Mouse (Mus musculus): ENCODE measurements around the gene Zfp148. TPM values are rescaled to one million over a fixed set of nuclear protein-coding genes. Genes with fewer than 3 reads are reported as not detected.

Gene Zfp148
- polyA plus RNA-seq, 1 experiment from 2014 or later: 15.1 TPM

GRCm38 (mm10) chr16:33516807-33517565 is 136.3 kb downstream of the Zfp148 start, which contains the start of gene Slc12a8:
Slc12a8 (plus strand) TSS chr16:33517328.
- no peaks in the 10 kb centered on the region for H3K9me3 ChIP-seq (replicated peaks)
- peaks cover 20% of the 10 kb centered on the region; the same call in 1 of the 2 replicates for H3K27me3 ChIP-seq
- peak within 1 kb of the TSS; percentile 25 for H3K4me3 ChIP-seq (replicated peaks)
- WGBS (ENCODE audit: insufficient replicate concordance): 11% methylated on average over 27 of the region's 27 CpGs
- no peak within 1 kb of the TSS for H3K9ac ChIP-seq
- no peaks in the 10 kb centered on the region for H3K36me3 ChIP-seq
- no peak for ATAC-seq (ENCODE audit: low read depth)
- H3K27ac ChIP-seq: no peak within 1 kb of the TSS
- peak within 1 kb of the TSS; percentile 51 for H3K4me2 ChIP-seq
- DNase-seq: no peak
- H3K4me1 ChIP-seq (replicated peaks): 0 out of 2 replicates have a peak, but pooled peaks cover 5% of the 10 kb centered on the region

- Histone ChIP-seq H3K4me1 (replicated peaks) (0 out of 2 replicates have a peak, but pooled peaks cover 5% of the 10 kb centered on the region), H3K9ac (no peak overlapping the region), H3K4me3 (replicated peaks) (no peak overlapping the region), H3K4me2 (peak overlapping the region; percentile 51), H3K27me3 (peaks cover 20% of the 10 kb centered on the region; the same call in 1 of the 2 replicates), H3K9me3 (replicated peaks) (no peaks in the 10 kb centered on the region), H3K36me3 (no peaks in the 10 kb centered on the region), H3K27ac (no peak overlapping the region)
- ATAC-seq (ENCODE audit: low read depth) (no peak), DNase-seq (no peak)
- WGBS (ENCODE audit: insufficient replicate concordance): 33% methylated on average over 4 of the region's 4 CpGs
These were observed 137.0 kb downstream of the Zfp148 start for GRCm38 (mm10) chr16:33517627-33518026.

- Histone ChIP-seq H3K9ac (no peak overlapping the region), H3K4me1 (replicated peaks) (0 out of 2 replicates have a peak, but pooled peaks cover 5% of the 10 kb centered on the region), H3K9me3 (replicated peaks) (no peaks in the 10 kb centered on the region), H3K4me2 (no peak overlapping the region), H3K27me3 (peaks cover 20% of the 10 kb centered on the region; the same call in 1 of the 2 replicates), H3K27ac (no peak overlapping the region), H3K4me3 (replicated peaks) (no peak overlapping the region), H3K36me3 (no peaks in the 10 kb centered on the region)
- 49% methylated on average over 7 of the region's 7 CpGs for WGBS (ENCODE audit: insufficient replicate concordance)
- no peak for DNase-seq
- ATAC-seq (ENCODE audit: low read depth): no peak
These were observed 137.6 kb downstream of the Zfp148 start for GRCm38 (mm10) chr16:33518236-33518635.

- Histone ChIP-seq H3K4me1 (replicated peaks) (0 out of 2 replicates have a peak, but pooled peaks cover 5% of the 10 kb centered on the region), H3K27me3 (peaks cover 20% of the 10 kb centered on the region; the same call in 1 of the 2 replicates), H3K4me2 (no peak overlapping the region), H3K27ac (no peak overlapping the region), H3K9me3 (replicated peaks) (no peaks in the 10 kb centered on the region), H3K9ac (no peak overlapping the region), H3K36me3 (no peaks in the 10 kb centered on the region), H3K4me3 (replicated peaks) (no peak overlapping the region)
- 59% methylated on average over 6 of the region's 6 CpGs for WGBS (ENCODE audit: insufficient replicate concordance)
- ATAC-seq (ENCODE audit: low read depth) (no peak), DNase-seq (no peak)
These were observed 139.4 kb downstream of the Zfp148 start for GRCm38 (mm10) chr16:33519916-33520568.

GRCm38 (mm10) chr16:33522516-33522915 is 141.9 kb downstream of the Zfp148 start:
- DNase-seq: no peak
- no peak for ATAC-seq (ENCODE audit: low read depth)

GRCm38 (mm10) chr16:33523571-33523970 is 142.9 kb downstream of the Zfp148 start:
- no peak for ATAC-seq (ENCODE audit: low read depth)
- 72% methylated on average over 10 of the region's 10 CpGs for WGBS (ENCODE audit: insufficient replicate concordance)

More at GRCm38 (mm10) chr16:33522516-33522915, 141.9 kb downstream of the Zfp148 start:
- Histone ChIP-seq H3K4me1 (replicated peaks) (0 out of 2 replicates have a peak, but pooled peaks cover under 1% of the 10 kb centered on the region), H3K9me3 (replicated peaks) (no peaks in the 10 kb centered on the region), H3K27ac (no peak overlapping the region), H3K27me3 (peaks cover 7% of the 10 kb centered on the region; the same call in 1 of the 2 replicates), H3K4me2 (no peak overlapping the region), H3K4me3 (replicated peaks) (no peak overlapping the region), H3K36me3 (no peaks in the 10 kb centered on the region), H3K9ac (no peak overlapping the region)
- WGBS (ENCODE audit: insufficient replicate concordance): 41% methylated on average over 4 of the region's 4 CpGs

GRCm38 (mm10) chr16:33529502-33530454 is 149.1 kb downstream of the Zfp148 start:
- Histone ChIP-seq H3K9ac (no peak overlapping the region), H3K27me3 (no peaks in the 10 kb centered on the region), H3K36me3 (no peaks in the 10 kb centered on the region), H3K4me2 (no peak overlapping the region), H3K27ac (no peak overlapping the region), H3K4me3 (replicated peaks) (no peak overlapping the region), H3K4me1 (replicated peaks) (no peaks in the 10 kb centered on the region), H3K9me3 (replicated peaks) (no peaks in the 10 kb centered on the region)
- ATAC-seq (ENCODE audit: low read depth) (no peak), DNase-seq (no peak)
- WGBS (ENCODE audit: insufficient replicate concordance): 49% methylated on average over 11 of the region's 11 CpGs

More at GRCm38 (mm10) chr16:33523571-33523970, 142.9 kb downstream of the Zfp148 start:
- no peak overlapping the region for H3K4me2 ChIP-seq
- no peak for DNase-seq
- no peak overlapping the region for H3K4me3 ChIP-seq (replicated peaks)
- H3K4me1 ChIP-seq (replicated peaks): no peaks in the 10 kb centered on the region
- H3K9ac ChIP-seq: no peak overlapping the region
- H3K27me3 ChIP-seq: no peaks in the 10 kb centered on the region
- H3K9me3 ChIP-seq (replicated peaks): no peaks in the 10 kb centered on the region
- no peak overlapping the region for H3K27ac ChIP-seq
- no peaks in the 10 kb centered on the region for H3K36me3 ChIP-seq

GRCm38 (mm10) chr16:33531184-33531583 is 150.5 kb downstream of the Zfp148 start:
- H3K27me3 ChIP-seq: no peaks in the 10 kb centered on the region
- H3K4me3 ChIP-seq (replicated peaks): no peak overlapping the region
- WGBS (ENCODE audit: insufficient replicate concordance): 46% methylated on average over 8 of the region's 8 CpGs
- H3K36me3 ChIP-seq: no peaks in the 10 kb centered on the region
- H3K9ac ChIP-seq: no peak overlapping the region
- H3K4me1 ChIP-seq (replicated peaks): no peaks in the 10 kb centered on the region
- H3K27ac ChIP-seq: no peak overlapping the region
- H3K4me2 ChIP-seq: no peak overlapping the region
- no peak for DNase-seq
- no peaks in the 10 kb centered on the region for H3K9me3 ChIP-seq (replicated peaks)
- no peak for ATAC-seq (ENCODE audit: low read depth)

- WGBS (ENCODE audit: insufficient replicate concordance): 59% methylated on average over 8 of the region's 8 CpGs
These were observed 155.8 kb downstream of the Zfp148 start for GRCm38 (mm10) chr16:33536456-33536855.

GRCm38 (mm10) chr16:33537499-33538225 is 157.0 kb downstream of the Zfp148 start:
- Histone ChIP-seq H3K4me3 (replicated peaks) (no peak overlapping the region), H3K27me3 (no peaks in the 10 kb centered on the region), H3K9ac (no peak overlapping the region), H3K9me3 (replicated peaks) (no peaks in the 10 kb centered on the region), H3K4me2 (no peak overlapping the region), H3K4me1 (replicated peaks) (no peaks in the 10 kb centered on the region), H3K36me3 (no peaks in the 10 kb centered on the region), H3K27ac (no peak overlapping the region)
- WGBS (ENCODE audit: insufficient replicate concordance): 78% methylated on average over 21 of the region's 21 CpGs
- ATAC-seq (ENCODE audit: low read depth) (no peak), DNase-seq (no peak)

More at GRCm38 (mm10) chr16:33536456-33536855, 155.8 kb downstream of the Zfp148 start:
- H3K4me3 ChIP-seq (replicated peaks): no peak overlapping the region
- H3K27ac ChIP-seq: no peak overlapping the region
- ATAC-seq (ENCODE audit: low read depth) (no peak), DNase-seq (no peak)
- no peaks in the 10 kb centered on the region for H3K27me3 ChIP-seq
- no peak overlapping the region for H3K9ac ChIP-seq
- no peaks in the 10 kb centered on the region for H3K4me1 ChIP-seq (replicated peaks)
- no peaks in the 10 kb centered on the region for H3K9me3 ChIP-seq (replicated peaks)
- no peak overlapping the region for H3K4me2 ChIP-seq
- no peaks in the 10 kb centered on the region for H3K36me3 ChIP-seq

Data from liver, embryonic 13.5 days (tissue).